Mouse (Mus musculus) spleen, adult 2 months (tissue): ENCODE results near the gene Snx9.

Experiments
- CTCF ChIP-seq: fragments of 200-500 bp; IDR thresholded peaks from 2 replicates; pipeline ENCODE4 v1.5.1; 2011; ENCODE audit warnings: mild to moderate bottlenecking, inconsistent platforms; ENCODE audit not compliant: insufficient read depth, insufficient read length, insufficient replicate concordance; ENCODE audit errors: extremely low read depth
- POLR2A ChIP-seq: fragments of 200-500 bp; IDR thresholded peaks from 2 replicates; pipeline ENCODE4 v1.6.1; 2011; ENCODE audit warnings: low read depth, low read length, inconsistent platforms

- TF ChIP-seq POLR2A (no peak), CTCF (no peak)
Measured at GRCm38 (mm10) chr17:5795369-5795768, 45.8 kb upstream of the Snx9 start.
